Mouse (Mus musculus) kidney, embryonic 15.5 days (tissue): ENCODE measurements around the gene Ifnar1. TPM values are rescaled to one million over a fixed set of nuclear protein-coding genes. Genes with fewer than 3 reads are reported as not detected.
"Not testable (repeated sequence)": the region's sequence is repeated elsewhere in the genome, so short reads cannot be mapped to it uniquely, and the experiment has no call there.

Experiments
- ATAC-seq: fragments of 200-750 bp; cut with Nextera tagmentation; replicated peaks from 2 replicates; pipeline ENCODE4 v1.8.0; 2017; ENCODE audit warnings: moderate TSS enrichment; ENCODE audit not compliant: low FRiP score
- H3K27ac ChIP-seq: fragments of 300-500 bp; sonication (generic); 2 replicates; pipeline ENCODE4 v1.5.1; 2015; ENCODE audit warnings: mild to moderate bottlenecking, inconsistent platforms
- H3K27me3 ChIP-seq: fragments of 300-500 bp; sonication (generic); 2 replicates; pipeline ENCODE4 v1.6.1; 2015; ENCODE audit warnings: inconsistent platforms
- H3K36me3 ChIP-seq: fragments of 300-500 bp; sonication (generic); 2 replicates; pipeline ENCODE4 v1.6.1; 2015; ENCODE audit warnings: inconsistent platforms
- H3K4me1 ChIP-seq: fragments of 300-500 bp; sonication (generic); 2 replicates; pipeline ENCODE4 v1.6.1; 2015; ENCODE audit warnings: inconsistent platforms
- H3K4me2 ChIP-seq: fragments of 300-500 bp; sonication (generic); 2 replicates; pipeline ENCODE4 v1.6.1; 2015; ENCODE audit warnings: moderate library complexity, mild to moderate bottlenecking, inconsistent platforms
- H3K4me3 ChIP-seq: fragments of 300-500 bp; sonication (generic); replicated peaks from 2 replicates; pipeline ENCODE4 v1.5.1; 2015; ENCODE audit warnings: mild to moderate bottlenecking, inconsistent platforms
- H3K9ac ChIP-seq: fragments of 300-500 bp; sonication (generic); 2 replicates; pipeline ENCODE4 v1.6.1; 2015; ENCODE audit warnings: mild to moderate bottlenecking, inconsistent platforms
- H3K9me3 ChIP-seq: fragments of 300-500 bp; sonication (generic); replicated peaks from 2 replicates; pipeline ENCODE4 v1.6.1; 2016; ENCODE audit warnings: inconsistent platforms
- WGBS: fragments of 180-500 bp; shearing (Covaris S2); methylation state at CpG from one replicate; pipeline ENCODE4 v1.1.7; 2015; ENCODE audit warnings: mixed read lengths; 5-methylcytosine and 5-hydroxymethylcytosine counted together
- polyA plus RNA-seq: library from polyadenylated mRNA; unstranded; fragments of >200 nt; fragmentation: Nextera tagmentation; extraction: Ambion mirVana; gene quantifications from 2 replicates; pipeline ENCODE4 v1.2.1, GENCODE M21; 2015

The Ifnar1 gene
- polyA plus RNA-seq = 58.5 and 62.2 TPM in 2 replicates

DNA sequence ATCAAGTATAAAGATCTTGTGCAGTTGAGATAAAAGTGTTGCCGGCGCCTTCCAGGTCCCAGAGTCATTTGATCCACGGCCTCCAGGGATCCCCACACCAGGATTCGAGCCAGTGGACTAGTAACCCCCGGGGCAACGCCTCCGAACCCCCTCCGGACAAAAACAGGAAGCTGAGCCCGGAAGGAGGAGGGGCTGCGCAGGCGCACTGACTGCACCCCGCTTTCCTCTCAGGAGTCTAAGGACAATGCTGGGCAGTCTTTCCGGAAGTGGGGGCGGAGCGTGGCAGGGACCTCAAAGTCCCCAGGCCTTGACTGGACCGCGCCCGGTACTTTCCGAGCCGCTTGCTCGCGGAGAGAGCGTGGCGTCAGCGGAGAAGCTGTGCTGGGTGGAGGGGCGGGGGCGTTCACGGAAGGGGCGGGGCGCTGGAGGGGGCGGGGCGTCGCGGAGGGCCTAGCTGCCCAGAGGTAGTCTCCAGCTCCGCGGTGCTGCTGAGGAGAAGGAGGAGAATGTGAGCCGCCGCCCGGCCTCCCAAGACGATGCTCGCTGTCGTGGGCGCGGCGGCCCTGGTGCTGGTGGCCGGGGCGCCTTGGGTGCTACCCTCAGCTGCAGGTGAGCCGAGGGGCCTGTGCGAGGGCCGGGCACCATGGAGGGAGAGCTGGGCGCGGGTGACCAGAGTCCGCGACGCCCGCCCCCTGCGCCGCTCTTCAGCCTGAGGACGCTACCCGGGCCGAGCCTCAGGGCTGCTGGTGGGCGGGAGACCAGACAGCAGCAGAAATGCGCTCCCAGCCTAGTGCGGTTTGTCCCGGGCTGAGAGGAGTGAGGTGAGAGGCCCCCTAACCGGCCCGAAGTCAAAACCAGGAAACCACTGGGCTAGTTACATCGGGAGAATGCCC is at the start of gene Ifnar1:
Gene Ifnar1, plus strand, starts transcription at position 431 of the 893 bp plus-strand sequence.
- WGBS = under 1% methylated on average over 66 of the region's 68 CpGs
- no peaks in the 10 kb centered on the region for H3K27me3 ChIP-seq
- H3K9ac ChIP-seq = peak within 1 kb of the TSS; percentile 98
- peak within 1 kb of the TSS; percentile 77 for H3K4me2 ChIP-seq
- peak within 1 kb of the TSS; percentile 95 for H3K4me3 ChIP-seq
- peaks cover 19% of the 10 kb centered on the region for H3K36me3 ChIP-seq
- peaks cover 15% of the 10 kb centered on the region for H3K4me1 ChIP-seq
- ATAC-seq = peak; percentile 100
- peak within 1 kb of the TSS; percentile 99 for H3K27ac ChIP-seq
- H3K9me3 ChIP-seq = no peaks in the 10 kb centered on the region

DNA sequence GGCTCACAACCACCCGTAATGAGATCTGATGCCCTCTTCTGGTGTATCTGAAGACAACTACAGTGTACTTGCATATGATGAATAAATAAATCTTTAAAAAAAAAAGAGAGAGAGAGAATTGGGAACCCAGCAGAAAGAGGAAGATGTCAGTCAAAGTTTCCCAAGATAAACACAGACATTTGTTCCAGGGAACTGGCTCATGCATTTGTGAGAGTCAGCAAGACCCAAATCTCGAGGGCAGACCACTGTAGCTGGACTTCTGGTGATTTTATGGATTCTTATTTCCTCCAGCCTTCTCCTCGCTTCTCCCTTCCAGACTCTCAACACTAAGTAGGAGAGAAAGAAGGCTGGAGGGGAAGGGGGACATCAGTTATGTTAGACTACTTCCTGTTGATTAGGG is 47.0 kb upstream of the Ifnar1 start:
- 73% methylated on average over 3 of the region's 3 CpGs for WGBS
- Histone ChIP-seq H3K9ac (no peak overlapping the region), H3K4me2 (no peak overlapping the region), H3K4me3 (no peak overlapping the region), H3K4me1 (peaks cover 5% of the 10 kb centered on the region; the same call in 1 of the 2 replicates), H3K9me3 (no peaks in the 10 kb centered on the region), H3K36me3 (no peaks in the 10 kb centered on the region), H3K27ac (no peak overlapping the region), H3K27me3 (no peaks in the 10 kb centered on the region)
- no peak for ATAC-seq

DNA sequence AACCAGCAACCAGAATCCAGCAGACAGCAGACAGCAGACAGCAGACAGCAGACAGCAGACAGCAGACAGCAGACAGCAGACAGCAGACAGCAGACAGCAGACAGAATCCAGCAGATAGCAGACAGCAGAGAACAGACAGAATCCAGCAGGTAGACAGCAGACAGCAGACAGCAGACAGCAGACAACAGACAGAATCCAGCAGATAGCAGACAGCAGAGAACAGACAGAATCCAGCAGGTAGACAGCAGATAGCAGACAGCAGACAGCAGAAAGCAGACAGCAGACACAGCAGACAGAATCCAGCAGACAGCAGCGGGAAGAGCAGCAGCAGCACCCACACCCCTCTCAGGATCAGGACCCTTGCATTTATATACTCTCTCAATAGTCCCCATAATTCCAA is 46.4 kb upstream of the Ifnar1 start:
- not testable (repeated sequence) for H3K4me2 ChIP-seq, H3K9ac ChIP-seq, H3K27me3 ChIP-seq, H3K9me3 ChIP-seq, H3K4me3 ChIP-seq, H3K36me3 ChIP-seq, H3K4me1 ChIP-seq, H3K27ac ChIP-seq, ATAC-seq
- WGBS = 86% methylated on average over 1 of the region's 1 CpGs

DNA sequence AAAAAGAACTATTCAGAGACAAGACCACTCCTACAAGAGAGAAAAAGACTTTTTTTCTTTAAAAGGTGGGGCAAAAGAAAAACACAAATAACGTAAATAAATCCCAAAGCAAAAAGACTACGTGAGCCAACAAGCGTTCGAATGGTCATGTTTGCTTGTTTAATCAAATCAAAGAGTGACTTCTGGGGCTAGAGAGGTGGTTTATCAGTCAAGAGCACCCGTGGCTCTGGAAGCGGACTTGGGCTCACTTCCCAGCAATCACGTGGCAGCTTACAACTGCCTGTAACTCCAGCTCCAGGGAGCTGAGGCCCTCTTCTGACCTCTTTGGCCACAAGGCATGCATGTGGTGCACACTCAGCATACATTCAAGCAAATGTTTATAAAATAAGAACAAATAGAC is 43.7 kb upstream of the Ifnar1 start:
- H3K36me3 ChIP-seq = no peaks in the 10 kb centered on the region
- 54% methylated on average over 7 of the region's 7 CpGs for WGBS
- no peak overlapping the region for H3K4me2 ChIP-seq
- H3K4me3 ChIP-seq = no peak overlapping the region
- H3K27ac ChIP-seq = 0 out of 2 replicates have a peak overlapping the region, but pooled peaks have one; percentile 4
- peaks cover 5% of the 10 kb centered on the region; the same call in 1 of the 2 replicates for H3K4me1 ChIP-seq
- ATAC-seq = peak; percentile 93
- H3K9ac ChIP-seq = no peak overlapping the region
- no peaks in the 10 kb centered on the region for H3K9me3 ChIP-seq
- no peaks in the 10 kb centered on the region for H3K27me3 ChIP-seq

DNA sequence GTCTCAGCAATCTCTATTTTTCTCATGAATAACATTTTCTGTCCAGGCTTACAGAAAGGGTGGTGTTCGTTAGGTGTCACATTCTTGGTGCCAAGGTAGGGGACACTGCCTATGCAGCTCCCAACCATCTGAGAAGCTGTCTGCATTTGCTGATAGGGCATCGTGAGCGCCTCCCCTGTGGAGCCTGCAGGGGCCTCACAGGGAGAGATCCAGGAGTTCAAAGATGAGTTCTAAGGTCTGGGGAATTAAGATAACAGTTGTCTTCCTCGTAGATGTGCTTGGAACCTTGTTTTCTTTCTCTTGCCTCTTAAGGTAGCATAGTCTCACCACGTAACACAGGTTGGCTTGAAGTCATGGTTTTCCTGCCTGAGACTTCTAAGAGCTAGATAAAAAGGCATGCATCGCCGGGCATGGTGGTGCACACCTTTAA is 43.2 kb upstream of the Ifnar1 start:
- H3K36me3 ChIP-seq = no peaks in the 10 kb centered on the region
- no peak overlapping the region for H3K9ac ChIP-seq
- no peaks in the 10 kb centered on the region for H3K27me3 ChIP-seq
- no peak overlapping the region for H3K4me2 ChIP-seq
- no peak overlapping the region for H3K4me3 ChIP-seq
- ATAC-seq = peak; percentile 94
- H3K4me1 ChIP-seq = peaks cover 5% of the 10 kb centered on the region; the same call in 1 of the 2 replicates
- 88% methylated on average over 7 of the region's 7 CpGs for WGBS
- no peaks in the 10 kb centered on the region for H3K9me3 ChIP-seq
- H3K27ac ChIP-seq = no peak overlapping the region

DNA sequence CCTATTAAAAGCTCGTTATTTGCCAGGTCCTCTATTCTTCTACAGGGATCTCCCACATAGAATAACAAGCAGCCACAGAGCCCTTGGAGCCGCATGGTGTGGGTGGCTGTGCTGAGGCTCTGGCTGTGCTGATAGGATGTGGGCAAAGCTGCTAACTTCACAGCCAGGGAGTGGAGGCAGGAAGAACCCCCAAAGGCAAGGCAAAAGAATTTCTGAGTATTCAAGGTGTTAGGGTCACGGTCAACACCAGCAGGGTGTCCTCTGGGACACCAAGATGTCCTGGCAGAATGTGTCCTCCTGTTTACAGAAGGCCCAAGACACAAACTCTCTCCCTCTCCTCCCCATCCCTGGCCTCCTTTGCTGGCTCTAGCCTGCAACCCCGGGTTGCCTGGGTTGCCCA is 42.6 kb upstream of the Ifnar1 start:
- ATAC-seq = 0 out of 2 replicates have a peak, but pooled peaks have one; percentile 50
- Histone ChIP-seq H3K9me3 (no peaks in the 10 kb centered on the region), H3K27ac (no peak overlapping the region), H3K27me3 (no peaks in the 10 kb centered on the region), H3K4me1 (peaks cover 5% of the 10 kb centered on the region; the same call in 1 of the 2 replicates), H3K4me3 (no peak overlapping the region), H3K4me2 (no peak overlapping the region), H3K36me3 (no peaks in the 10 kb centered on the region), H3K9ac (no peak overlapping the region)
- WGBS = 82% methylated on average over 4 of the region's 4 CpGs

DNA sequence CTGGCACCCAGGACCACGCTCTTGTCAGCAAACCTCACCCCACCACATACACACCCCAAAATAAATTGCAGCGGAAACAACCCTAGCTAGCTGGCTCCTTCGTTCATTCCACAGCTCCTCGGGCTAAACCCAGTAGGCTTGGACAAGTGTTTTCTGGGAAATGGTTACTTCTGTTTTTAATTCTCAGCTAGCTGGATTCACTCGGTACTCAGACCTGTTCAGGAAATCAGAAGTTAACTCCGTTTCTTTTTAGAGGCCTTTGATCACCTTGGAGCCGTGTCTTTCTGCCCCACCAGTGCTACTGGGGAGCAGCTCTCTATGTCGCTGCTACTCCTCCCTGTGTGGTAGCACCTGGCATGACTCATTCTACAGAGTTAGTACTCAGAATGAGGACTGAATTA is 41.8 kb upstream of the Ifnar1 start:
- WGBS = 78% methylated on average over 8 of the region's 8 CpGs

DNA sequence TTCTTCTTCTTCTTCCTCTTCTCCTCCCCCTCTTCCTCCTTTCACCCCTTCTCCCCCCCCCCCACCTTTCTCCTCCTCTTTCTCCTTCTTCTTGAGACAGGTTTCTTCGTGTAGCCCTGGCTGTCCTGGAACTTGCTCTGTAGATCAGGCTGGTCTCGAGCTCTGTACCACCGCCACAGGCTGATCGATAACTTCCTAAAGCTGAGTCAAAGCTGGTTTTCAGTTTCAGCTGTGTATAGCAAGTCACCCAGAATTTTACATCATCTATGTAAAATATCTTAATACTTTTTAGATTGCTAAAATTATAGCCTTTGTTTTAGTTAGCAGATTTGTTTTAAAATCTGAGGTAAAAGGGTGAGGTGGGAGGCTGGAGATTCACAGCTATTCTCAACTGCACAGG is 40.2 kb upstream of the Ifnar1 start:
- Histone ChIP-seq H3K4me3 (no peak overlapping the region), H3K36me3 (no peaks in the 10 kb centered on the region), H3K9ac (no peak overlapping the region), H3K27me3 (no peaks in the 10 kb centered on the region), H3K27ac (no peak overlapping the region), H3K4me2 (no peak overlapping the region), H3K9me3 (no peaks in the 10 kb centered on the region), H3K4me1 (peaks cover 5% of the 10 kb centered on the region; the same call in 1 of the 2 replicates)
- 84% methylated on average over 4 of the region's 4 CpGs for WGBS
- ATAC-seq = no peak

More for the DNA sequence above, 41.8 kb upstream of the Ifnar1 start:
- H3K9me3 ChIP-seq = no peaks in the 10 kb centered on the region
- H3K4me1 ChIP-seq = peaks cover 5% of the 10 kb centered on the region; the same call in 1 of the 2 replicates
- H3K9ac ChIP-seq = no peak overlapping the region
- H3K4me3 ChIP-seq = no peak overlapping the region
- H3K36me3 ChIP-seq = no peaks in the 10 kb centered on the region
- no peak for ATAC-seq
- H3K27me3 ChIP-seq = no peaks in the 10 kb centered on the region
- no peak overlapping the region for H3K27ac ChIP-seq
- no peak overlapping the region for H3K4me2 ChIP-seq

DNA sequence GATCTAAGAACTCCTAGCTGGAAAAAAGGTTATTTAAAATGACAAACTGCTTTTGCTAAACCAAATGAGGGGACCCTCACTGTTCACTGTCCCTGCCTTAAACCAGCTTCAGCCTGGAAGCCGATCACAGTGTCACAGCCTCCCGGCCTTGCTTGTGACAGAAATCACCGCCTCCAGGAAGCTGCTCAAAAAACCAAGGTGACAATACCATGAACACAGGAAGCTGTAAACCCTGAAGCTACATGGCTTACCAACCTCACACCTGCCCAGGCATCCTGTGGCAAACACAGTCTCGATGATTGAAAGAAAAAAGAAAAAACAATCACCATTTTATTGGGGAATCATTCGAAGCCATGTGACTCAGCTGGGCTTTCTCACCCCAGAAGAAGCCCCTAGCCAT is 39.5 kb upstream of the Ifnar1 start:
- WGBS = 72% methylated on average over 5 of the region's 5 CpGs
- Histone ChIP-seq H3K27me3 (no peaks in the 10 kb centered on the region), H3K4me3 (no peak overlapping the region), H3K4me1 (peaks cover 5% of the 10 kb centered on the region; the same call in 1 of the 2 replicates), H3K36me3 (no peaks in the 10 kb centered on the region), H3K9ac (no peak overlapping the region), H3K4me2 (no peak overlapping the region), H3K9me3 (no peaks in the 10 kb centered on the region), H3K27ac (no peak overlapping the region)
- no peak for ATAC-seq

DNA sequence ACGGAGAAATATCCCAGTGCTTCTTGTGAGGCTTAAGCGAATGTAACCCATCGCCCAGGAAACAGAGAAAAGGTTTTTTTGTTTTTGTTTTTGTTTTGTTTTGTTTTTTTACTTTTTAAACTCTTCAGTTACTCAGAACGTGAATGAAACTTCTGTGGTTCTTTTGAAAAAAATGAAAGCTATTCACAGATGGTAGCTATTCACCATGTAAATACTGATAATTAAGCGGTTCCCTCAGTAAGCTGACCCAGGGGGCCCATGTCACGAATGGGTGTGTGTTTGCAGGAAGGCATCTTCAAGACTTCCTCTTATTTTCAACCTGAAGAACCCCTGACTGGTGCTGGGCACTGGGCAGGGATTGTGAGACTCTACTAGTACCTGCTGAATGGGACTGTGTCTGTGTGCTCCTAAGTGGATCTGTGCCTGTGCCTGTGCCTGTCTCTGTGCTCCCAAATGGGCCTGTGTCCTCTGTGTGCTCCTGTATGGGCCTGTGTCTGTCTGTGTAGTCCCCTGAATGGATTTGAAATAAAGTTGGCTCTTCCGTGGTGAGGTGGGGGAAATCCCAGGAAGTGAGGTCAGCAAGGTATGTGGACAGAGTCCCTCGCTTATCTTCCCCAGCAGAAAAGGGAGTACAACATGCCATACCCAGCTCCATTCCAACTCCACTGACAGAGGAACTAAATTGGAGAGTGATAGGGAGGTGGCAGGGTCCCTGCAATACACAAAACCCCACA is 38.1 kb upstream of the Ifnar1 start:
- no peak overlapping the region for H3K9ac ChIP-seq
- no peaks in the 10 kb centered on the region for H3K36me3 ChIP-seq
- WGBS = 80% methylated on average over 8 of the region's 8 CpGs
- no peak for ATAC-seq
- H3K4me1 ChIP-seq = no peaks in the 10 kb centered on the region
- no peak overlapping the region for H3K27ac ChIP-seq
- H3K27me3 ChIP-seq = no peaks in the 10 kb centered on the region
- no peak overlapping the region for H3K4me2 ChIP-seq
- no peaks in the 10 kb centered on the region for H3K9me3 ChIP-seq
- no peak overlapping the region for H3K4me3 ChIP-seq

DNA sequence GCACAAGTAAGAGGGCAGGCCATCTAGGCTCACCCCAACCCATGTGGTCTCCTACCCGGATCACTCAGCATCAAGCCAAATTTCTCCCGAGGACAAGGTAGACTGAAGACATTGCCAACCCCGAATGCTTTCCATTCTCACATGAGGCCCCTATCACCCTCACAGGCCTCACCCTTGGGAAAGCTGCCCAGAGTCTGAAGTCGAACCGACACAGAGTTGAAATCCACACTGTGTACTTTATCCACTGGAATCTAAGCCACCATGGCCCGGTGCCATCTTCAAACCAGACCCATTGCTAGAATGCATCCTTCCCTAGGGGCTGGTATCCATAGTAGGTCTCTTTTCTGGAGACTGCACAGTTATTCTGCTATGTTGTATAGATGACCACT is 37.5 kb upstream of the Ifnar1 start:
- no peak overlapping the region for H3K9ac ChIP-seq
- 83% methylated on average over 6 of the region's 6 CpGs for WGBS
- no peaks in the 10 kb centered on the region for H3K4me1 ChIP-seq
- no peak overlapping the region for H3K4me3 ChIP-seq
- no peaks in the 10 kb centered on the region for H3K36me3 ChIP-seq
- no peak overlapping the region for H3K4me2 ChIP-seq
- ATAC-seq = no peak
- H3K27ac ChIP-seq = no peak overlapping the region
- H3K9me3 ChIP-seq = no peaks in the 10 kb centered on the region
- H3K27me3 ChIP-seq = no peaks in the 10 kb centered on the region

DNA sequence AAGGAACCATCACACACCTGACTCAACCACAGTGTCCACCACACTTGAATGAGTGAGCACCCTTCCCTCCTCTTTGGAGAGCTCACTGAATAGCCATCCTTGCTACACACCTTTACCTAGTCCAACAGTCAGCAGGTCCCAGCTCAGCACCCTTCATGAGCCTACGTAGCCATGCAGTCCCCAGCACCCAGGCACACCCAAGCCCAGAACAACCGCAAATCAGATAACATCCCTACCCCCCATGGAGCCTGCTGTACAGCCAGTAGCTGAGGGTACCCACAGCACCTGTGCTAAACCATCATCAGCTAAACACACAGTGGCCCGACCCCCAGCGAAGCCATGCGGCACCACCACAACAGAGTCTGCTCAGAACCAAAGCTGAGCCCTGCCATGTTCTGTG is 37.0 kb upstream of the Ifnar1 start:
- Histone ChIP-seq H3K27me3 (no peaks in the 10 kb centered on the region), H3K27ac (no peak overlapping the region), H3K4me2 (no peak overlapping the region), H3K9ac (no peak overlapping the region), H3K4me1 (0 out of 2 replicates have a peak, but pooled peaks cover 3% of the 10 kb centered on the region), H3K36me3 (no peaks in the 10 kb centered on the region), H3K4me3 (no peak overlapping the region), H3K9me3 (no peaks in the 10 kb centered on the region)
- 93% methylated on average over 5 of the region's 5 CpGs for WGBS
- no peak for ATAC-seq
